Comparison of ENCODE assay signal across 22 mouse cellular contexts in genomic region chr4:93853451-93853850, GRCm38 (mm10).
DNase-seq lines count a peak whose midpoint lies in the region; ATAC-seq and TF ChIP-seq lines count a peak whose summit lies in the region.
"Had no signal": no experiment of that assay in that cellular context is flagged by ENCODE, and none has a peak within 500 bp of the region (broad histone marks: within the 10 kb centered on the region; RNA-seq: fewer than 3 reads in every experiment).

No protein-coding gene starts in this region.

- peak; percentile 54; the same call in 1 of the 2 replicates for ATAC-seq in hindbrain, embryonic 12.5 days (ENCODE audit: low FRiP score)
- ATAC-seq in hindbrain, embryonic 16.5 days: no peak
- peak; percentile 72 for ATAC-seq in midbrain, embryonic 11.5 days (ENCODE audit: low FRiP score)
- ATAC-seq in midbrain, postnatal 0 days (ENCODE audit: low FRiP score): no peak
- peak; percentile 54; the same call in 1 of the 2 replicates for ATAC-seq in midbrain, embryonic 12.5 days (ENCODE audit: low FRiP score, low read depth)
- no peak for ATAC-seq in midbrain, embryonic 14.5 days (ENCODE audit: low FRiP score, low TSS enrichment)
- no peak for ATAC-seq in midbrain, embryonic 13.5 days
- ATAC-seq: activated CD4-positive, CD25-positive, alpha-beta regulatory T cell, adult 4 months; CD4-positive, CD25-positive, alpha-beta regulatory T cell, adult 4 months; Patski had no signal

- WGBS in hindbrain, embryonic 12.5 days: 74% methylated on average over 3 of the region's 3 CpGs
- WGBS in hindbrain, embryonic 16.5 days: 69% methylated on average over 3 of the region's 3 CpGs
- WGBS in midbrain, embryonic 11.5 days: 87% methylated on average over 3 of the region's 3 CpGs
- WGBS in midbrain, postnatal 0 days: 71% methylated on average over 3 of the region's 3 CpGs
- WGBS in midbrain, embryonic 12.5 days: 74% methylated on average over 3 of the region's 3 CpGs
- WGBS in midbrain, embryonic 10.5 days: 94% methylated on average over 3 of the region's 3 CpGs
- WGBS in midbrain, embryonic 14.5 days: 73% methylated on average over 3 of the region's 3 CpGs
- WGBS in midbrain, embryonic 13.5 days: 72% methylated on average over 3 of the region's 3 CpGs

- H3K27me3 ChIP-seq in hindbrain, embryonic 12.5 days: no peaks in the 10 kb centered on the region
- no peaks in the 10 kb centered on the region for H3K27me3 ChIP-seq in hindbrain, embryonic 16.5 days (replicated peaks; ENCODE audit: control insufficient read depth, insufficient read depth, low read length)
- H3K27me3 ChIP-seq in midbrain, embryonic 11.5 days (ENCODE audit: control insufficient read depth, insufficient read depth, low read length): no peaks in the 10 kb centered on the region
- no peaks in the 10 kb centered on the region for H3K27me3 ChIP-seq in midbrain, postnatal 0 days (ENCODE audit: insufficient read depth, low read length)
- no peaks in the 10 kb centered on the region for H3K27me3 ChIP-seq in midbrain, embryonic 12.5 days
- H3K27me3 ChIP-seq in midbrain, embryonic 10.5 days (ENCODE audit: low read depth, poor library complexity, severe bottlenecking): no peaks in the 10 kb centered on the region
- H3K27me3 ChIP-seq in midbrain, embryonic 14.5 days (ENCODE audit: control insufficient read depth, insufficient read depth, low read length): no peaks in the 10 kb centered on the region
- no peaks in the 10 kb centered on the region for H3K27me3 ChIP-seq in midbrain, embryonic 13.5 days
- H3K27me3 ChIP-seq: CH12.LX, Patski had no signal

- no peak overlapping the region for H3K4me3 ChIP-seq in hindbrain, embryonic 12.5 days
- no peak overlapping the region for H3K4me3 ChIP-seq in hindbrain, embryonic 16.5 days (ENCODE audit: low read length)
- H3K4me3 ChIP-seq in midbrain, embryonic 11.5 days (ENCODE audit: low read depth, low read length): no peak overlapping the region
- no peak overlapping the region for H3K4me3 ChIP-seq in midbrain, postnatal 0 days (ENCODE audit: low read depth, low read length)
- H3K4me3 ChIP-seq in midbrain, embryonic 12.5 days: no peak overlapping the region
- no peak overlapping the region for H3K4me3 ChIP-seq in midbrain, embryonic 10.5 days
- no peak overlapping the region for H3K4me3 ChIP-seq in midbrain, embryonic 14.5 days (replicated peaks; ENCODE audit: low read depth, low read length)
- H3K4me3 ChIP-seq in midbrain, embryonic 13.5 days (replicated peaks): no peak overlapping the region

- H3K36me3 ChIP-seq in hindbrain, embryonic 12.5 days: no peaks in the 10 kb centered on the region
- no peaks in the 10 kb centered on the region for H3K36me3 ChIP-seq in hindbrain, embryonic 16.5 days (ENCODE audit: control insufficient read depth, insufficient read depth, low read length)
- H3K36me3 ChIP-seq in midbrain, embryonic 11.5 days (ENCODE audit: control insufficient read depth, insufficient read depth, low read length): no peaks in the 10 kb centered on the region
- no peaks in the 10 kb centered on the region for H3K36me3 ChIP-seq in midbrain, postnatal 0 days (ENCODE audit: insufficient read depth, low read length)
- H3K36me3 ChIP-seq in midbrain, embryonic 12.5 days: no peaks in the 10 kb centered on the region
- H3K36me3 ChIP-seq in midbrain, embryonic 10.5 days: no peaks in the 10 kb centered on the region
- no peaks in the 10 kb centered on the region for H3K36me3 ChIP-seq in midbrain, embryonic 14.5 days (ENCODE audit: control insufficient read depth, insufficient read depth, low read length)
- H3K36me3 ChIP-seq in midbrain, embryonic 13.5 days: no peaks in the 10 kb centered on the region
- H3K36me3 ChIP-seq: G1E had no signal

- H3K4me1 ChIP-seq in hindbrain, embryonic 12.5 days: no peaks in the 10 kb centered on the region
- H3K4me1 ChIP-seq in hindbrain, embryonic 16.5 days (ENCODE audit: control insufficient read depth, insufficient read depth, low read depth, low read length): no peaks in the 10 kb centered on the region
- H3K4me1 ChIP-seq in midbrain, embryonic 11.5 days (ENCODE audit: control insufficient read depth, insufficient read depth, low read length): no peaks in the 10 kb centered on the region
- no peaks in the 10 kb centered on the region for H3K4me1 ChIP-seq in midbrain, postnatal 0 days (ENCODE audit: insufficient read depth, low read length)
- no peaks in the 10 kb centered on the region for H3K4me1 ChIP-seq in midbrain, embryonic 12.5 days
- no peaks in the 10 kb centered on the region for H3K4me1 ChIP-seq in midbrain, embryonic 10.5 days
- no peaks in the 10 kb centered on the region for H3K4me1 ChIP-seq in midbrain, embryonic 14.5 days (ENCODE audit: control insufficient read depth, insufficient read depth, low read length)
- no peaks in the 10 kb centered on the region for H3K4me1 ChIP-seq in midbrain, embryonic 13.5 days (replicated peaks)

- H3K9ac ChIP-seq in hindbrain, embryonic 12.5 days: no peak overlapping the region
- H3K9ac ChIP-seq in hindbrain, embryonic 16.5 days (ENCODE audit: low read depth, low read length): no peak overlapping the region
- H3K9ac ChIP-seq in midbrain, embryonic 11.5 days (ENCODE audit: low read length): no peak overlapping the region
- H3K9ac ChIP-seq in midbrain, postnatal 0 days (replicated peaks; ENCODE audit: low read length, poor library complexity, severe bottlenecking): no peak overlapping the region
- H3K9ac ChIP-seq in midbrain, embryonic 12.5 days (replicated peaks): no peak overlapping the region
- no peak overlapping the region for H3K9ac ChIP-seq in midbrain, embryonic 14.5 days (replicated peaks; ENCODE audit: low read length)
- no peak overlapping the region for H3K9ac ChIP-seq in midbrain, embryonic 13.5 days (replicated peaks)

- no peak for TF ChIP-seq CTCF in midbrain, postnatal 0 days (IDR thresholded peaks at IDR 0.05)

- no peak overlapping the region for H3K4me2 ChIP-seq in hindbrain, embryonic 12.5 days (replicated peaks)
- H3K4me2 ChIP-seq in hindbrain, embryonic 16.5 days (ENCODE audit: low read length): no peak overlapping the region
- no peak overlapping the region for H3K4me2 ChIP-seq in midbrain, embryonic 11.5 days
- H3K4me2 ChIP-seq in midbrain, postnatal 0 days (ENCODE audit: low read depth, low read length, poor library complexity, severe bottlenecking): no peak overlapping the region
- no peak overlapping the region for H3K4me2 ChIP-seq in midbrain, embryonic 12.5 days (replicated peaks)
- H3K4me2 ChIP-seq in midbrain, embryonic 14.5 days (ENCODE audit: low read length): no peak overlapping the region
- H3K4me2 ChIP-seq in midbrain, embryonic 13.5 days (replicated peaks): no peak overlapping the region

- H3K9me3 ChIP-seq in hindbrain, embryonic 12.5 days (replicated peaks): no peaks in the 10 kb centered on the region
- no peaks in the 10 kb centered on the region for H3K9me3 ChIP-seq in hindbrain, embryonic 16.5 days (ENCODE audit: control insufficient read depth, low read length)
- H3K9me3 ChIP-seq in midbrain, embryonic 11.5 days (ENCODE audit: control insufficient read depth, low read length): no peaks in the 10 kb centered on the region
- H3K9me3 ChIP-seq in midbrain, postnatal 0 days (ENCODE audit: low read length): no peaks in the 10 kb centered on the region
- no peaks in the 10 kb centered on the region for H3K9me3 ChIP-seq in midbrain, embryonic 12.5 days
- H3K9me3 ChIP-seq in midbrain, embryonic 10.5 days (replicated peaks): no peaks in the 10 kb centered on the region
- H3K9me3 ChIP-seq in midbrain, embryonic 14.5 days (ENCODE audit: control insufficient read depth, low read length): no peaks in the 10 kb centered on the region
- H3K9me3 ChIP-seq in midbrain, embryonic 13.5 days: no peaks in the 10 kb centered on the region
- H3K9me3 ChIP-seq: G1E had no signal

- no peak overlapping the region for H3K27ac ChIP-seq in hindbrain, embryonic 12.5 days
- H3K27ac ChIP-seq in hindbrain, embryonic 16.5 days (ENCODE audit: low read depth, low read length): no peak overlapping the region
- H3K27ac ChIP-seq in midbrain, embryonic 11.5 days (ENCODE audit: low read depth, low read length): no peak overlapping the region
- no peak overlapping the region for H3K27ac ChIP-seq in midbrain, postnatal 0 days (ENCODE audit: low read depth, low read length)
- no peak overlapping the region for H3K27ac ChIP-seq in midbrain, embryonic 12.5 days (replicated peaks)
- H3K27ac ChIP-seq in midbrain, embryonic 10.5 days (replicated peaks): no peak overlapping the region
- H3K27ac ChIP-seq in midbrain, embryonic 14.5 days (replicated peaks; ENCODE audit: low read depth, low read length): no peak overlapping the region
- H3K27ac ChIP-seq in midbrain, embryonic 13.5 days: no peak overlapping the region

- no peak for DNase-seq in midbrain, embryonic 11.5 days (ENCODE audit: low spot score, missing footprints)
- no peak for DNase-seq in midbrain, postnatal 0 days (ENCODE audit: low spot score)
- no peak for DNase-seq in midbrain, embryonic 10.5 days (ENCODE audit: low spot score)
- DNase-seq in midbrain, embryonic 14.5 days: peak; percentile 20
- DNase-seq: adrenal gland, adult 2 months; adrenal gland, adult 8-10 months; adrenal gland, postnatal 10 days; adrenal gland, postnatal 14 days; adrenal gland, postnatal 25 days; adrenal gland, postnatal 36 days; B cell, adult 2 months; cerebellum, adult 11 months; cerebellum, adult 11-12 months had no signal

Comparison
In these comparisons a context has a peak if more than half of its experiments do, and no peak if none do; other contexts are left out.
1. ATAC-seq: peak in hindbrain, embryonic 12.5 days (single experiment), midbrain, embryonic 11.5 days (single experiment) and midbrain, embryonic 12.5 days (single experiment); none in hindbrain, embryonic 16.5 days (single experiment), midbrain, postnatal 0 days (single experiment), midbrain, embryonic 14.5 days (single experiment) and midbrain, embryonic 13.5 days (single experiment).